8 mouse cellular contexts compared by ENCODE assay signal in genomic region chr4:149518351-149519220, GRCm38 (mm10). TPM values are rescaled to one million over a fixed set of nuclear protein-coding genes. Genes with fewer than 3 reads are reported as not detected.
A peak's percentile ranks its signal among the peaks of the same experiment; 100 is the strongest.
DNase-seq lines count a peak whose midpoint lies in the region; ATAC-seq and TF ChIP-seq lines count a peak whose summit lies in the region.

No protein-coding gene starts in this region.

- H3K27me3 ChIP-seq in spleen, adult 2 months (ENCODE audit: control insufficient read depth, insufficient read depth, low read length): no peaks in the 10 kb centered on the region
- no peaks in the 10 kb centered on the region for H3K27me3 ChIP-seq in heart, embryonic 16.5 days (ENCODE audit: control insufficient read depth, insufficient read depth, low read length)
- no peaks in the 10 kb centered on the region for H3K27me3 ChIP-seq in liver, postnatal 0 days (ENCODE audit: insufficient read depth, low read length)
- H3K27me3 ChIP-seq in testis, adult 2 months (ENCODE audit: control insufficient read depth, insufficient read depth, low read length): no peaks in the 10 kb centered on the region

- H3K36me3 ChIP-seq in spleen, adult 2 months (ENCODE audit: control insufficient read depth, insufficient read depth, low read length): no peaks in the 10 kb centered on the region
- H3K36me3 ChIP-seq in heart, embryonic 16.5 days (ENCODE audit: control insufficient read depth, insufficient read depth): no peaks in the 10 kb centered on the region
- no peaks in the 10 kb centered on the region for H3K36me3 ChIP-seq in liver, postnatal 0 days (replicated peaks; ENCODE audit: insufficient read depth, low read length)
- no peaks in the 10 kb centered on the region for H3K36me3 ChIP-seq in testis, adult 2 months (ENCODE audit: control insufficient read depth, insufficient read depth, low read length)

- no peak for TF ChIP-seq EP300 in liver, postnatal 0 days (IDR thresholded peaks at IDR 0.05; ENCODE audit: low read depth)

- peak overlapping the region; percentile 90 for H3K9ac ChIP-seq in heart, embryonic 16.5 days (ENCODE audit: low read length)
- H3K9ac ChIP-seq in liver, postnatal 0 days (replicated peaks): peak overlapping the region; percentile 61

- TF ChIP-seq POLR2A in spleen, adult 2 months (IDR thresholded peaks at IDR 0.05; ENCODE audit: low read depth, low read length): no peak
- no peak for TF ChIP-seq POLR2A in testis, adult 2 months (IDR thresholded peaks at IDR 0.05; ENCODE audit: control insufficient read depth, low read depth, low read length)

- peak overlapping the region; percentile 52 for H3K4me3 ChIP-seq in spleen, adult 2 months (ENCODE audit: extremely low read depth, insufficient read depth, insufficient read length)
- peak overlapping the region; percentile 81 for H3K4me3 ChIP-seq in heart, embryonic 16.5 days (ENCODE audit: low read length)
- H3K4me3 ChIP-seq in liver, postnatal 0 days (ENCODE audit: low read depth, low read length): peak overlapping the region; percentile 57
- H3K4me3 ChIP-seq in testis, adult 2 months (ENCODE audit: control insufficient read depth, low read depth, low read length): peak overlapping the region; percentile 85

- TF ChIP-seq CTCF in spleen, adult 2 months (IDR thresholded peaks at IDR 0.05; ENCODE audit: extremely low read depth, insufficient read depth, insufficient read length, insufficient replicate concordance): no peak
- TF ChIP-seq CTCF in liver, postnatal 0 days (IDR thresholded peaks at IDR 0.05; ENCODE audit: low read depth): no peak
- no peak for TF ChIP-seq CTCF in testis, adult 2 months (IDR thresholded peaks at IDR 0.05; ENCODE audit: control insufficient read depth, insufficient read depth, insufficient replicate concordance, low read depth, low read length)

- H3K27ac ChIP-seq in spleen, adult 2 months (ENCODE audit: insufficient read depth, low read length): no peak overlapping the region
- H3K27ac ChIP-seq in heart, embryonic 16.5 days (ENCODE audit: low read length): peak overlapping the region; percentile 44; the same call in 1 of the 2 replicates
- peak overlapping the region; percentile 41; the same call in 1 of the 2 replicates for H3K27ac ChIP-seq in liver, postnatal 0 days (ENCODE audit: low read depth)
- 0 out of 2 replicates have a peak overlapping the region, but pooled peaks have one; percentile 6 for H3K27ac ChIP-seq in testis, adult 2 months (ENCODE audit: control insufficient read depth, insufficient read depth, low read depth, low read length)

- ATAC-seq in heart, embryonic 16.5 days (replicated peaks; ENCODE audit: extremely low read depth, insufficient read depth, low FRiP score): no peak
- ATAC-seq in liver, postnatal 0 days: no peak

- no peaks in the 10 kb centered on the region; the same call in 1 of the 2 replicates for H3K9me3 ChIP-seq in heart, embryonic 16.5 days (replicated peaks; ENCODE audit: control insufficient read depth, low read length)
- H3K9me3 ChIP-seq in liver, postnatal 0 days (ENCODE audit: low read length): no peaks in the 10 kb centered on the region

- H3K4me2 ChIP-seq in heart, embryonic 16.5 days (ENCODE audit: low read depth, low read length): peak overlapping the region; percentile 89
- H3K4me2 ChIP-seq in liver, postnatal 0 days (ENCODE audit: low read depth, low read length): peak overlapping the region; percentile 86

- 10% methylated on average over 47 of the region's 52 CpGs for WGBS in spleen, adult 2 months
- WGBS in heart, embryonic 16.5 days: 4% methylated on average over 51 of the region's 52 CpGs
- 15% methylated on average over 20 of the region's 52 CpGs for WGBS in liver, postnatal 0 days (ENCODE audit: insufficient replicate concordance)

- peak; percentile 28 for DNase-seq in adrenal gland, postnatal 10 days
- no peak for DNase-seq in adrenal gland, postnatal 25 days
- peak in 1 of 2 experiments; percentile 10 for DNase-seq in spleen, adult 2 months (ENCODE audit: low read depth in 1 of 2, low spot score in 2 of 2)
- DNase-seq in spleen, adult 12 weeks (ENCODE audit: low spot score): no peak
- DNase-seq in liver, postnatal 0 days: no peak
- DNase-seq in urinary bladder, postnatal 10 days (ENCODE audit: low spot score): no peak

- peaks cover 3% of the 10 kb centered on the region; the same call in 1 of the 2 replicates for H3K4me1 ChIP-seq in spleen, adult 2 months (ENCODE audit: control insufficient read depth, insufficient read depth, insufficient read length)
- peaks cover 7% of the 10 kb centered on the region; the same call in 1 of the 2 replicates for H3K4me1 ChIP-seq in heart, embryonic 16.5 days (ENCODE audit: control insufficient read depth, insufficient read depth, low read length)
- peaks cover 18% of the 10 kb centered on the region for H3K4me1 ChIP-seq in liver, postnatal 0 days (ENCODE audit: insufficient read depth)
- peaks cover 8% of the 10 kb centered on the region for H3K4me1 ChIP-seq in testis, adult 2 months (ENCODE audit: control insufficient read depth, insufficient read depth, low read length)

RNA-seq across cellular contexts. Expression of gene Ctnnbip1, which starts 0.6 kb away (rescaled TPM):
- total RNA-seq in adrenal gland, postnatal 10 days (2021): 10 to 100 TPM; 39.5 to 42.0 TPM
- total RNA-seq in adrenal gland, postnatal 25 days (2021): 24.6 and 39.4 TPM in 2 replicates
- 5.3 and 5.5 TPM in 2 replicates for polyA plus RNA-seq in spleen, adult 2 months (2012; rRNA removed)
- polyA plus RNA-seq in heart, embryonic 16.5 days (2015; fragmentation: Nextera tagmentation; extraction: Ambion mirVana): 28.7 and 38.3 TPM in 2 replicates
- 12.8 and 16.2 TPM in 2 replicates for polyA plus RNA-seq in liver, postnatal 0 days (2015; fragmentation: Nextera tagmentation; extraction: Ambion mirVana)
- polyA plus RNA-seq in testis, adult 2 months (2012; rRNA removed): 4.1 and 4.7 TPM in 2 replicates

RNA-seq across cellular contexts. Expression of gene Lzic, which starts 33.6 kb away (rescaled TPM):
- total RNA-seq in adrenal gland, postnatal 10 days (2021): 10 to 100 TPM; 40.1 to 42.1 TPM
- 25.8 and 26.5 TPM in 2 replicates for total RNA-seq in adrenal gland, postnatal 25 days (2021)
- 8.0 and 8.5 TPM in 2 replicates for polyA plus RNA-seq in spleen, adult 2 months (2012; rRNA removed)
- polyA plus RNA-seq in heart, embryonic 16.5 days (2015; fragmentation: Nextera tagmentation; extraction: Ambion mirVana): 32.0 and 39.3 TPM in 2 replicates
- polyA plus RNA-seq in liver, postnatal 0 days (2015; fragmentation: Nextera tagmentation; extraction: Ambion mirVana): 7.7 and 8.2 TPM in 2 replicates
- polyA plus RNA-seq in testis, adult 2 months (2012; rRNA removed): 17.8 and 20.9 TPM in 2 replicates

RNA-seq across cellular contexts. Expression of gene Nmnat1, which starts 33.6 kb away (rescaled TPM):
- total RNA-seq in adrenal gland, postnatal 10 days (2021): 10 to 100 TPM; 15.2 TPM
- 12.2 and 17.1 TPM in 2 replicates for total RNA-seq in adrenal gland, postnatal 25 days (2021)
- 3.4 and 4.2 TPM in 2 replicates for polyA plus RNA-seq in spleen, adult 2 months (2012; rRNA removed)
- polyA plus RNA-seq in heart, embryonic 16.5 days (2015; fragmentation: Nextera tagmentation; extraction: Ambion mirVana): 13.5 and 15.8 TPM in 2 replicates
- polyA plus RNA-seq in liver, postnatal 0 days (2015; fragmentation: Nextera tagmentation; extraction: Ambion mirVana): 6.4 and 6.8 TPM in 2 replicates
- 29.0 and 30.2 TPM in 2 replicates for polyA plus RNA-seq in testis, adult 2 months (2012; rRNA removed)

RNA-seq across cellular contexts. Expression of gene Tmem274, which starts 41.4 kb away (rescaled TPM):
- not detected for total RNA-seq in adrenal gland, postnatal 10 days (2021)
- not detected in 2 replicates for total RNA-seq in adrenal gland, postnatal 25 days (2021)
- not detected in 2 replicates for polyA plus RNA-seq in spleen, adult 2 months (2012; rRNA removed)
- 0.34 and 0.41 TPM in 2 replicates for polyA plus RNA-seq in heart, embryonic 16.5 days (2015; fragmentation: Nextera tagmentation; extraction: Ambion mirVana)
- polyA plus RNA-seq in liver, postnatal 0 days (2015; fragmentation: Nextera tagmentation; extraction: Ambion mirVana): not detected in 2 replicates
- 0.60 and 1.3 TPM in 2 replicates for polyA plus RNA-seq in testis, adult 2 months (2012; rRNA removed)
